Mouse (Mus musculus): Measurements from ENCODE around the gene Wdr74. TPM values are rescaled to one million over a fixed set of nuclear protein-coding genes. Genes with fewer than 3 reads are reported as not detected.
"Not testable (repeated sequence)": the region's sequence is repeated elsewhere in the genome, so short reads cannot be mapped to it uniquely, and the experiment has no call there.

The Wdr74 gene
- polyA plus RNA-seq, 1 experiment: 28.2 TPM

GRCm38 (mm10) chr19:8722907-8723573, 12.6 kb upstream of the Wdr74 start, which contains the start of gene Slc3a2:
Slc3a2 (minus strand) TSS chr19:8723369.
- H3K36me3 ChIP-seq (ENCODE audit: control insufficient read depth, insufficient read depth, low read length): peaks cover 19% of the 10 kb centered on the region
- WGBS: under 1% methylated on average over 50 of the region's 50 CpGs
- H3K27me3 ChIP-seq (replicated peaks; ENCODE audit: control insufficient read depth, insufficient read depth, low read length): no peaks in the 10 kb centered on the region
- DNase-seq: peak; percentile 98
- TF ChIP-seq POLR2A (IDR thresholded peaks at IDR 0.05; ENCODE audit: low read depth, low read length) (peak; percentile 53), CTCF (conservative IDR thresholded peaks at IDR 0.05; ENCODE audit: insufficient read depth, insufficient read length, low read depth, low read length) (no peak)
- H3K4me1 ChIP-seq (ENCODE audit: control insufficient read depth, insufficient read depth, low read length): peaks cover 4% of the 10 kb centered on the region; the same call in 1 of the 2 replicates
- H3K27ac ChIP-seq (ENCODE audit: insufficient read depth, low read depth, low read length): peak within 1 kb of the TSS; percentile 96
- H3K4me3 ChIP-seq (ENCODE audit: insufficient read depth, low read depth, low read length): peak within 1 kb of the TSS; percentile 88

GRCm38 (mm10) chr19:8723574-8724346, 11.9 kb upstream of the Wdr74 start:
- TF ChIP-seq CTCF (conservative IDR thresholded peaks at IDR 0.05; ENCODE audit: insufficient read depth, insufficient read length, low read depth, low read length) (no peak), POLR2A (IDR thresholded peaks at IDR 0.05; ENCODE audit: low read depth, low read length) (no peak)
- H3K4me3 ChIP-seq (ENCODE audit: insufficient read depth, low read depth, low read length): peak overlapping the region; percentile 87
- no peak for DNase-seq

DNA sequence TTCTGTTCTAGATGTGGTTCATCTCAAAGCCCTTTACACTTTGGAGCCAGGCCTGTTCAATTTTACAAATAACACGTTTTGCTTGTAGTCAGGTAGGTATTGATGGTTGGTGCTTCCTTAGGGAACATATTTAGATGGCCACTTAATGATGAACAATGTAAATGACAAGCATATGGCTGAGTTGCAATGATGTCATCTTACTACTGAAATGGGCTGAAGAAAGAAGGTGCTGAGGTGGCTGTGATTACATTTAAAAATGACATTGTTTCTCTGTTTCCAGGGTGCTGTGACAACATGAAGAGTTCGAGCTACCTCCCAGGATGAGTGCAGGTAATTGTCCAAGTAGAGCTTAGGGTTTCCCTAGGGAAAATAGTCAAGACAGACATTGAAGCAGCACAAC, 11.2 kb upstream of the Wdr74 start:
- DNase-seq: no peak
- Histone ChIP-seq H3K36me3 (ENCODE audit: control insufficient read depth, insufficient read depth, low read length) (peaks cover 19% of the 10 kb centered on the region), H3K27ac (ENCODE audit: insufficient read depth, low read depth, low read length) (no peak overlapping the region), H3K27me3 (replicated peaks; ENCODE audit: control insufficient read depth, insufficient read depth, low read length) (no peaks in the 10 kb centered on the region), H3K4me1 (ENCODE audit: control insufficient read depth, insufficient read depth, low read length) (peaks cover 4% of the 10 kb centered on the region; the same call in 1 of the 2 replicates), H3K4me3 (ENCODE audit: insufficient read depth, low read depth, low read length) (no peak overlapping the region)
- WGBS: 7% methylated on average over 2 of the region's 2 CpGs
- TF ChIP-seq CTCF (conservative IDR thresholded peaks at IDR 0.05; ENCODE audit: insufficient read depth, insufficient read length, low read depth, low read length) (no peak), POLR2A (IDR thresholded peaks at IDR 0.05; ENCODE audit: low read depth, low read length) (no peak)

More at GRCm38 (mm10) chr19:8723574-8724346, 11.9 kb upstream of the Wdr74 start:
- peak overlapping the region; percentile 85 for H3K27ac ChIP-seq (ENCODE audit: insufficient read depth, low read depth, low read length)
- H3K4me1 ChIP-seq (ENCODE audit: control insufficient read depth, insufficient read depth, low read length): peaks cover 4% of the 10 kb centered on the region; the same call in 1 of the 2 replicates
- WGBS: 1% methylated on average over 20 of the region's 20 CpGs
- peaks cover 19% of the 10 kb centered on the region for H3K36me3 ChIP-seq (ENCODE audit: control insufficient read depth, insufficient read depth, low read length)
- no peaks in the 10 kb centered on the region for H3K27me3 ChIP-seq (replicated peaks; ENCODE audit: control insufficient read depth, insufficient read depth, low read length)

DNA sequence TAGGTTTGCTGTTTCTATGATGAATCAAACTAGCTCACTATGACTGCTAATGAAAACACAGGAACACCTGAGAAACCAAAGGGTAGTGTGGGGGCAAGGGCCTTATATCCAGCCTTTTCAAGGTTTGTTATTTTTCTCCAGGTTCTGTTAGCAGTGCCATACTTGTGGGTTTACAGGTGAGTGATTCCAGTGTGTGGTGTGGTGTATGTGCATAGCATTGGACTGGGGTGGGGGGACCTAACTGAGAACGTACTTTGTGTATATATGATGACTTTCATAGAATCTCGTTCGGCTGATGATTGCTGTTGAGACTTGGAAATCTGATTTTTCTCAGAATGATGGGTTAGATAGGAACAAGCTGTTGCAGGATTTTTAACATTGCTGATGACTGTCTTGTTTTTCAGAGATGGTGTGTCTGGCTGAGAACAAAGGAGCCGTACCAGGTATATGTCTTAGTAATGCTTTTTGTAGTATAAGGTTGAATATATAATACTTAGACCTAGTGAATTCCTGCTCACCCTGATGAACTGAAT, 10.5 kb upstream of the Wdr74 start:
- 54% methylated on average over 4 of the region's 4 CpGs for WGBS
- Histone ChIP-seq H3K4me3 (ENCODE audit: insufficient read depth, low read depth, low read length) (no peak overlapping the region), H3K27me3 (replicated peaks; ENCODE audit: control insufficient read depth, insufficient read depth, low read length) (no peaks in the 10 kb centered on the region), H3K36me3 (ENCODE audit: control insufficient read depth, insufficient read depth, low read length) (peaks cover 19% of the 10 kb centered on the region), H3K27ac (ENCODE audit: insufficient read depth, low read depth, low read length) (no peak overlapping the region), H3K4me1 (ENCODE audit: control insufficient read depth, insufficient read depth, low read length) (peaks cover 4% of the 10 kb centered on the region; the same call in 1 of the 2 replicates)
- TF ChIP-seq CTCF (conservative IDR thresholded peaks at IDR 0.05; ENCODE audit: insufficient read depth, insufficient read length, low read depth, low read length) (no peak), POLR2A (IDR thresholded peaks at IDR 0.05; ENCODE audit: low read depth, low read length) (no peak)
- no peak for DNase-seq

DNA sequence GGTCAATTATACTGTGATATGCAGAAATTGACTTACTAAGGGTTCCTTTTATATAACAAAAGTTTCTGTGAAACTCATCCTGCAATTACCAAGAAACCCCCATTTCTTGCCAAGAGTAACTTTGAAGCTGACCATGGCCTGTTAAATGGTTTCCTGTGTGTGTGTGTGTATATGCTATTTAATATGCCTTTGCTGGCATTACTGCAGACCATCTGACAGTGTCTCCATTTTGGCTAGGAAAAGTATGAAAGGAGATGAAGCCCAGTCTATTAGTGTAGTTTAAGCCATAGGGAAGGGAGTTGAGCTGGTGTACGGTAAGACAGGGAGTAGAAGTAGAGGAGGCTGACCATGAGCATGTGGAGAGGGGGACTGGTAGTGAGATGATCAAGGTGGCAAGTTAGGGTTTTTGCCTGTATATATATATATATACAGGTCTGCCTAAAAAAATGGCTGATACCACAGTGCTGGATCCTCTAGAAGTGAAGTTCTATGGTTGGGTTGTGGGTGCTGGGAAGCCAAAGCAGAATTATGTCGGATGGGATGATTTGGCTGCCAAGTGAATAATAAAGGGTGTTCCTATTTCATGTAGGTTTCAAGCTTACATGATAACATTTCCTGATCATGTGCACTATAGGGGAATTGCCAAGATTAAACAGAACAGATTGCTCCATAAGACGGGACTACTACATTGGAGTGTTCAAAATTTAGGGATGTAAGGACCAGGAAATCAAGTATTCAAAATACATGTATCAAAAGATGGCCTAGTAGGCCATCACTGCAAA, 8.8 kb upstream of the Wdr74 start:
- TF ChIP-seq CTCF (conservative IDR thresholded peaks at IDR 0.05; ENCODE audit: insufficient read depth, insufficient read length, low read depth, low read length): no peak
- no peak for TF ChIP-seq POLR2A (IDR thresholded peaks at IDR 0.05; ENCODE audit: low read depth, low read length)
- 75% methylated on average over 3 of the region's 3 CpGs for WGBS

DNA sequence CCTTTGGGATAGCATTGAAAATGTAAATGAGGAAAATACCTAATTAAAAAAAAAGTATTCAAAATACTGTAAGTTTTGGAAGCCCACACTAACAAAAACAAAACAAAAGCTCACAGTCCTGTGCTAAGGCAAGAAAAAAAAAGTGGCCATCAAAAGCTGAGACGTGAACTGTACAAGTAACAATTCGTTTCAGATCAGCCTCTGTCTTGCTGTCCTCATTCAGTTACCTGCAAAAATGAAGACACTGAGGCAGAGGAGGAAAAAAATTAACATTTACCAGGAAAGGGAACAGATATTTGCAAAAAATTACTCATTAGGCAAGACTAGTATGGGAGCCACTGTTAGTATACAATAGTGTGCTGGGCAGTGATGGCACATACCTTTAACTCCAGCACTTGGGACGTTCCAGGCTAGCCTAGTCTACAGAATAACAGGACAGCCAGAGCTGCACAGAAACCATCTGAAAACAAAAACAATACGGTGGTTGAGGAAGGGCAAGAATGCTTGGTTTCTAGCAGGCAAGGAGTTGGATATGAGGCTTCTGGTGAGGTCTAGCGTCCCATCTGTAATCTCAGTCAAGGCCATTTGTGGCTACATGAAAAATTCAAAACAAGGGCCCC, 8.0 kb upstream of the Wdr74 start:
- DNase-seq: no peak
- TF ChIP-seq CTCF (conservative IDR thresholded peaks at IDR 0.05; ENCODE audit: insufficient read depth, insufficient read length, low read depth, low read length) (no peak), POLR2A (IDR thresholded peaks at IDR 0.05; ENCODE audit: low read depth, low read length) (no peak)
- Histone ChIP-seq H3K27ac (ENCODE audit: insufficient read depth, low read depth, low read length) (no peak overlapping the region), H3K36me3 (ENCODE audit: control insufficient read depth, insufficient read depth, low read length) (peaks cover 19% of the 10 kb centered on the region), H3K27me3 (replicated peaks; ENCODE audit: control insufficient read depth, insufficient read depth, low read length) (no peaks in the 10 kb centered on the region), H3K4me1 (ENCODE audit: control insufficient read depth, insufficient read depth, low read length) (peaks cover 4% of the 10 kb centered on the region; the same call in 1 of the 2 replicates), H3K4me3 (ENCODE audit: insufficient read depth, low read depth, low read length) (no peak overlapping the region)
- 35% methylated on average over 5 of the region's 5 CpGs for WGBS

More for the DNA sequence above, 8.8 kb upstream of the Wdr74 start:
- Histone ChIP-seq H3K27ac (ENCODE audit: insufficient read depth, low read depth, low read length) (no peak overlapping the region), H3K36me3 (ENCODE audit: control insufficient read depth, insufficient read depth, low read length) (peaks cover 19% of the 10 kb centered on the region), H3K27me3 (replicated peaks; ENCODE audit: control insufficient read depth, insufficient read depth, low read length) (no peaks in the 10 kb centered on the region), H3K4me3 (ENCODE audit: insufficient read depth, low read depth, low read length) (no peak overlapping the region), H3K4me1 (ENCODE audit: control insufficient read depth, insufficient read depth, low read length) (peaks cover 4% of the 10 kb centered on the region; the same call in 1 of the 2 replicates)
- no peak for DNase-seq

DNA sequence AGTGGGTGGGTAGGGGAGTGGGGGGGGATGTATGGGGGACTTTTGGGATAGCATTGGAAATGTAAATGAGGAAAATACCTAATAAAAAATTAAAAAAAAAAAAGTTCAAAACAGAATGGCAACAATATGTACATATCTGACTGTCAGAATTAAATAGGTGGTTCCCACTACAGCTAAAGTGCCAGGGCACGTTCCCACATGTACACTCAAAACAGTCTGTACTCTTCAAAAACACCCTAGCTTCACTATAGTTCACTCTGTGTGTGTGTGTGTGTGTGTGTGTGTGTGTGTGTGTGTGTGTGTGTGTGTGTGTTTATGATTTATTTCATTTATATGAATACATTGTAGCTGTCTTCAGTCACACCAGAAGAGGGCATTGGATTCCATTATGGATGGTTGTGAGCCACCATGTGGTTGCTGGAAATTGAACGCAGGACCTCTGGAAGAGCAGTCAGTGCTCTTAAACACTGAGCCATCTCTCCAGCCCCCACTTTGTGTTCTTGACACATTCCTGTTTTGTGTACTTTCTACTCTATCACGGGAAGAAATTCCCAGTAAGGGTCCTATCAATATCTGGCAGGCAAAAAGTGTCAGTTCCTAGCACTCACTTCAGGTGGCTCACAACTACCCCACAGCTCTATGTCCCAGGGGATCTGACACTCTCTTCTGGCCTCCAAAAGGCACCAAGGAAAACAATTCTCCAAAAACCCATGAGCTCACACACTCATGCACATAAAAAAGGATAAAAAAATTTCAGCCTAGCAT, 7.1 kb upstream of the Wdr74 start:
- not testable (repeated sequence) for DNase-seq; H3K27ac ChIP-seq (ENCODE audit: insufficient read depth, low read depth, low read length); H3K27me3 ChIP-seq (replicated peaks; ENCODE audit: control insufficient read depth, insufficient read depth, low read length); H3K4me3 ChIP-seq (ENCODE audit: insufficient read depth, low read depth, low read length); H3K4me1 ChIP-seq (ENCODE audit: control insufficient read depth, insufficient read depth, low read length)
- WGBS: 52% methylated on average over 3 of the region's 3 CpGs
- peaks cover 19% of the 10 kb centered on the region for H3K36me3 ChIP-seq (ENCODE audit: control insufficient read depth, insufficient read depth, low read length)
